Mouse (Mus musculus) megakaryocyte, adult 5-6 weeks (primary cell): ENCODE data around the gene Myo10. TPM values are rescaled to one million over a fixed set of nuclear protein-coding genes. Genes with fewer than 3 reads are reported as not detected.

ENCODE experiments used
- ATAC-seq: 2 replicates; pipeline ENCODE4 v1.8.0; 2016; ENCODE audit warnings: mild to moderate bottlenecking, inconsistent platforms; ENCODE audit not compliant: poor library complexity, severe bottlenecking
- total RNA-seq, 2 experiments: library from RNA; stranded (forward) in 1 of 2; stranded (reverse) in 1 of 2; fragments of 153-499, 151-499 nt in 1 of 2; fragments of 221-1000, 200-1000 nt in 1 of 2; gene quantifications; 2 replicates each; pipeline versions ENCODE4 v1.2.3 to v1.2.4; 2015 to 2017

The Myo10 gene
- total RNA-seq, 2 experiments from 2014 or later: 0.91 to 1.2 TPM

DNA sequence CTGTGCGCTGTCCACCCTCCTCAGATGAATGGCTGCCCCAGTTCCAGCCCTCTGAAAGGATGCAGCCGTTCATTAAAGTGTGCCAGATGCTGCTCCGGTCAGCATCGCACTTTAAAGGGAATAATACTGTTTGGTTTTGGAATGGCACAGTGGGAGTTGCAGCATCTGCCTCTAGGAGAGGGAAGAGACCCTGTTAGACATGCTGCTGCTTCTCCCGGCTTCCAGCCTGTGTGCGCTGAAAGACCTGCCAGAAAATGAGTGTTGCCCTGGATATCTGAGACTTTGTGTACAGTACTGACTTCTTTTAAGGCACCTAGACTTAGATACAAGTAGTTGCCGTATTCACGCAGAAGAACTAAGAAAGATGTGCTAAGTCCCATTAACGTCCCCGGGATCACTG, 135.7 kb downstream of the Myo10 start:
- ATAC-seq: no peak

DNA sequence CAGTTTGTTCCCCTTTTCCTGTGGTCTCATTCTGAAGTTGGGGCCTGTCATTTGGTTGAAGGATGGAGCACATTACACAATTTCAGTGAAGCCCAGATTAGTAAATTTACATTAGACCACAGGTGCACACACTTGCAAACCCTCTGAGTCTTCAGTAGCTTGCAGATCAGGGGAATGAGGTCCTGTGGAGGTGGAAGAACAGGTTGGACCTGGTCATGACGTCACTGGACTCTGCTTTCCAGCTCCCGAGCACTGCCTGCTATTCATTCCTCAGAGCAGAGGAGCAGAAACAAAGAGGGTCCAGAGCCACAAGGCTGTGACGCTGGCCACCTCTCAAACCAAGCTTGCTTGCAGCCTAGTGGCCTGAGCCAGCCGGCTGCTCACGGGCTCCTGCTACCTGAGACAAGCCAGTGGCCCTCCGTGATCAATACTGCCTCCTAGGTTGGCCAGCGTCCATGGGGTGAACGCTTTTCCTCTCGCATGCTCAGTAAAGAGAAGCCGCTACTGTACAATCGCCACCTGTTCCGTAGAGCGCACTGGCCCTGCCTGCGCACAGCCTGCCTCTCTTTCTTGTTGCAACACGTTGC, 136.3 kb downstream of the Myo10 start:
- no peak for ATAC-seq

DNA sequence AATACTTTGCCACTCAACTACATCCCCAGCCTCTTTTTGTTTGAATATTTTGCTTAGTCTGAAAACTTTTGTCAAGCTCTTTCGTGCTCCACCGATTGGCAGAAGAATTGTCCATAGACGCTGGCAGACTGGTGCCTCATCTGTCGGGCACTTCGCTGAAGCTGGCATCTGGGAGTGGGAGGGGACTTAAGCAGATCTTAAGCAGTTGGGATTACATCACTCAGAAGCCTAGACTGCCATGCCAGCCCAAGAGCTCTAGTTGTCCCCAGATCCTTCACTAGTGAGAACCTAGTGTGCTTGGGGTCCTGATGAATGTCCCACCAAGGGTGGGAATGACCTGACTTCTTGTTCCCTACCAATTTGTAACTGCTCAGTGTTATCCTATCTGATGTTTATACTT, 138.0 kb downstream of the Myo10 start:
- ATAC-seq: no peak

DNA sequence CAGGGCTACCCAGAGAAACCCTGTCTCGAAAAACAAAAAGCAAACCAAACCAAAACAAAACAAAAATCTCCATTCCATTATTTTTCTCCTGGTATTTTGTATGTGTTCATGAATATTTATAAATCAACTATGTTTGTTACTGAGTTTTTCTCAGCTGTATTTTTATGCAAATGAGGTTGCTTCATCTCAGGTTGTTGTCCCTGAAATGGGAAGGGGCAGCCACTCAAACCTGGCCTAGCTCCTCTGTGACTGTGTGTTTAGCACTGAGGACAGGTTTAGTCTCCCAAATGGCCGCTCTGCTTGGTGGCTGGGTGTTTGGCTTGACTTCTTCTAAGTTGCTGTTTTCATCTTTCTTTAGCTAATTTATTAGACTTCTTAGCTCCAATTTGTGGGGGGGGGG, 138.7 kb downstream of the Myo10 start:
- ATAC-seq: no peak

DNA sequence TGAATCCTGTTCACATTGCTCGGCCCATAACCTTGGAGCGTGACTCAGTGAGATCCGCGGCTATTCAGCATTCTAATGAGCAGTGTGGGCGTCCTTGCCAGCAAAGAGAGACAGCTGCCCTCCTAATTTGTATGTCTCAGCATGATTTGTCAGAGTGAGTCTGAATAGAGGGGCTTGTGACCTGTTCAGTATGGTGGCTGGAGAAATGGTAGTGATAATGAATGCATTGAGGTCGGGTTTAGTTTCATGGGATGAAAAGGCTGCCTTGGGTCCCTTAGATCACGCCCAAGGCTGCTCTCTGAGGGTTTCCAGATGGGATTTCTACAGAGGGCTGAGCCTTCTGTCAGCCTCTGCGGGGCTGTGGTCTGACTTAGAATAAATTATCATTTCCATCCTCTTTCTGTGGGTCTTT, 139.5 kb downstream of the Myo10 start:
- no peak for ATAC-seq

DNA sequence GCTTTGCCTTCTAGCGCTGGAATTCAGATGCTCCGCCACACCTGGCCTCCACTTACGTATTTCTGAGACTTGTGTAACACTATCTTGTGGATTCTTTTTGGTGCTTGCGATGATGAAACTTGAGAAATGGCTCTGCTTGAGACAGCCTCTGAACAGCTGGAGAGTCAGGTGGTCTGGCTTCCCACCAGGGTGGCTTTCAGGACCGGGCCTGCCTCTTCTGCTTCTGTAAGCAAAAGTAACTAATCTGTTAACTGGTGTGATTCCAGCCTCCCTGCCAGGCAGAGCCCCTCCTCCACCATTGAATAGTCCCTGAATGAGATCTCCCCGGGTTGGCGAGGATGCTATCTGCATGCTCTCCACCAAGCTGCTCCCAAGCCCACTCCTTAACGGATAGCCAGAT, 140.0 kb downstream of the Myo10 start:
- ATAC-seq: no peak

DNA sequence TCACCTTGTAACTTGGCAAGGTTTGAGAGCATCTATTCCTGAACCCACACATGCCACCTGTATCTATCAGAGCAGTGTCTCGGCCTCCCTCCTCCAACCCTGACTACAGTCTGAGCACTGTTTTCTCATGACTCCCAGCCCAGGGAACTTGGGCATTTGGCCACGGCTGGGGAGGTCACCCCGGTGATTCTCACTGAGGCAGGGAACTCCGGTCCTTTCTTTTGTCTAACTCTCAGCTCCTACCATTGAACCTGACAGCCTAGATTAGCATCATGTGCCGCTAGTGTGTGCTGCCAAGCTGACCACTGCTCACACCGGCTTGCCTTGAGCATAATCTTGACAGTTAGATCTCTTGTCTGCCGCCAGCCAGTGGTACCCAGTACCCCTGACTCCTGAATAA, 140.8 kb downstream of the Myo10 start:
- no peak for ATAC-seq

DNA sequence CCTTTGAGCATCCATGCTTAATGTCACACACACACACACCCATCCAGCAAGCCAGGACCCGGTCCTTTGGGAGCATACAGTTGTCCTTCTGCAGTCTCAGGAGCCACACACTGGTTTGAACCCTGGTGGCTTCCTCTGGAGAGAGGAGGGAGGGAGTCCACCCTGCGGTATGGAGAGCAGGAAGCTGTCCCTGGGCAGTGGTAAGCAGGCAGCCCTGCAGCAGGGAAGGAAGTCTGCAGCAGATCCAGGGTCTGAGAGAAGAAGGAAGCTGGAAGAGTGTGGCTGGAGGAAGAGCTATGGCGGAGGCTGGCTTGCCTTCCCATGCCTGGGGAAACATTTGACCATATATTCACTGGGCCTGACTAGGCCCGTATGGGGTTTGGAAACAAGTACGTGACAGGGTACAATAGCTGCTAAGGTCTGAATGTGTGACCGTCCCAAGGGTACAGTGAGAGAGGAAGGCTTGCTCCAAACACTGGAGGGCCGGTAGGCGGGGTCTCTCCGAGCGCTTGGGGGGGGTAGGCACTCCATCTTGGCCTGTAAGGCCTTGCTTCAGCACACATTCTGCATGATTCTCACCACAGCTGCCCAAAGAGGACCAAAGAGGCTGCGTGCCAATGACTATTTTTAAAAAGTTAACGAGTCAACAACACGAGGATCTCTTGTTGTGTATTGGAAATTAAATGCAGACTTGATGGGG, 142.5 kb downstream of the Myo10 start:
- ATAC-seq: no peak

DNA sequence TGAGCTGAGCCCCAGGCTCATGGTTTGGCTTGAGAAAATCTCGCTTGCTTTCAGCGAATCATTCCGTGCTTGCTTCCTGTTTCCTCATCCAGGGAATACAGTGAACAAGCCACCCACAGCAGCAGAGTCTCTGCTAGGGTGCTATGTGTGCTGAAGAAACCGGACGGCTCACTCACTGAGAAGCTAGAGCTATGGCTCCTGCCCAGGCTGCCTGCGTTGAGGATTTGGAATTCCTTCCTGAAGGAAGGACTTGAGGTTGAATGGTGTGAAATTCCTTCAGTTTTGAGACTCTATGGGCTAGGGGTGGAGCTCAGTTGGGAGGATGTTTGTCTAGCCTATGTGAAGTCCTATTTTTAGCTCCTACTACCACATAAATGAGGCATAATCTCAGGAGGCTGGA, 145.5 kb downstream of the Myo10 start:
- ATAC-seq: no peak

DNA sequence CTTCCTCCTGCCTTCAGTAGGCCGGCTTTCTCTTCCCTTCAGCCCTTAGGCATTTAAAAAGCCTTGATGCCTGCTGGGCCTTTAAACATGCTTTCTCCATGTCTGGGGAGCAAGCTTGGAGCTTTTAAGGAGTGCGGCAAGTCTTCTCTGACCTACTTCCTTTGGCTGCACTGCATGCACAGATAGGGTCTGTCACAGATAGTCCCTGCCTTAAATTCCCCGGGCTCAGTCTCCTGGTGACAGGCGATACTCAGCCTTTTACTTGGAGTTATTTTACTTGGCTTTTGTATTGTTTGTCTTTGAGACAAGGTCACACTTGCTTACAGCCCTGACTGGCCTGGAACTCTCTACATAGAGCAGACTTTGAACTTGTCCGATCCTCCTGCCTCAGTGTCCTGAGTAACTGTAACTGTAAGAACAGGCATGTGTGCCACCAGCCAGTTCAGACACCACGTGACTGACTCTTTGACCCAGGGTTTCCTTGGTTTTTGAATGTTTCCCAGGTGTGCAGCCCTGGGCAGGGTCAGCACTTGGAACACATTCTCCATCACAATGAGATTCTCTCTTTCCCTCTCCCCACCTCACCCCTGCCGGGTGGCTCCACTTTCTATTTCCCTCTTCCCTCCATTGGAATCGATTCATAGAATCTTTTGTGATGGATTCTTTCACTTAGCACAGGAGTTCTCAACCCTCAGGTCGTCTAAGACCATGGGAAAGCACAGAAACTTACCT, 147.4 kb downstream of the Myo10 start:
- ATAC-seq: no peak

DNA sequence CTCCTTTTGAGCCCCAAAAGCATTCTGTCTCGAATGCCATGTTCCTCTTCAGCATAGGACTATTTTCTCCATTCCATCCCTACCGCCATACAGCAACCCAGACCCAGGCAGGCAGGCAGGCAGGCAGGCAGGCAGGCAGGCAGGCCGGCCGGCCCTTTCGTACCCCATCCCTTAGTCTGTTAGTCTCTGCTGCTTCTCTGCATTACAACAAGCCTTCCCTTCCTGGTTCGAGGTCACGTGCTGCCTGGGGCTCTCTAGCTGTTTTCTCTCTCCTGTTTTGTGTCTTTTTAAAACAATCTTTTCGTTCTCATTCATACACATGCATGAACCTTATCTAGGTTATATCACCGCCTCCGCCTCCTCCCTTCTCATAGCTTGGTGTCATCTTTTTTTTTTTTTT, 149.5 kb downstream of the Myo10 start:
- ATAC-seq: no peak

DNA sequence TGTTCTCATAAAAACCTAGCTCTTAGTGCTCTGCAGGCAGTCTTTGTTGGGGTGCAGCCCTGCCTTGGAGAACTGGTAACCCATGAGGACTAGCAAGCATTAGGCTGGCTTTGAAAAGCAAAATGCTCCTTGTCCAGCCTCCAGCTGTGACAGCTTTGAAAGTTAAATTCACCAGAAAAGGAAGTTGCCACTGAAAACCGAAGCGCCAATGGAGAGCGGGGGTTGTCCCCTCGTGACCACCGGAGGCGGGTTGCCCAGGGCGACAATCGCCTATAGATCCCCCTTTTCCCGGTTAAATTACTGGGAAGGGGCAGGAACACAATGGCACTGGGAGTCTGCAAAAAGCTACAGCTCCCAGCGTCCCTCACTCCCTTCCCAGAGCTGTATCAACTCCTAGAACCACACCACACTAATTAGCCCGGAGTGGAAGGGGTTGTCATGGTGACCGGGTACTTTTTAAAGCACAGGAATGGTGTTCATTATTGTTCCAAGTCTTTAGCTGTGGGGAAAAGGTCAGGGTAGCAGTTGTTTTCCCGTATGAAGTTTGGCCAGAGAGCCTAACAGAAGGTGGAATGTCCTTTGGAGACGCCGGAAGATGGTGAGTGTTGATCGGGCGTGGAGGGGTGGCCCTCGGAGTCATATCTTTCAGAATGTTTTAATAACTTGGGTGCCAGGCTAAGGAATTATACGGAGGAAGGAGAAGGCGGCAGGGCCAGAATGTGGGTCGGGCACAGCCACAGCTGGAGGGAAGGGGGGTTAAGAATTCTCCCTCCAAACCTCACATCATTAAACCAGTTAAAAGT, 151.6 kb downstream of the Myo10 start:
- peak; percentile 95 for ATAC-seq

DNA sequence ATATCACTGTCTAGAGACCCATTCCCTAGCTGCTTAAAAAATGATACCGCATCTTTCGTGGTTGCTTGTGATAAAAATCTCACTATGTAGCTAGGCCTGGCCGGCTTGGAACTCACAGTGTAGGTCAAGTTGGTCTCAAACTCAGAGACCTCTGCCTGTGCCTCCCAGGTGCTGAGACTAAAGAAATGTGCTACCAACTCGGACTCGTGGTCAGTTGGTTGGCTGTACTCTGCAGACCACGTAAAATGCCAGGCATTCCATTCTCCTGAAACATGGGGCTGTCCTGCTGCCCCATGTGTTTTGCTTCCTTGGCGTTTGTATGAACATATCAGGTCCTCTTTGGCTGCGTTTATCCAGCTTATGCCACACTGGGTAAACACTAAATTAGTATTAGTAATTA, 156.6 kb downstream of the Myo10 start:
- ATAC-seq: no peak

DNA sequence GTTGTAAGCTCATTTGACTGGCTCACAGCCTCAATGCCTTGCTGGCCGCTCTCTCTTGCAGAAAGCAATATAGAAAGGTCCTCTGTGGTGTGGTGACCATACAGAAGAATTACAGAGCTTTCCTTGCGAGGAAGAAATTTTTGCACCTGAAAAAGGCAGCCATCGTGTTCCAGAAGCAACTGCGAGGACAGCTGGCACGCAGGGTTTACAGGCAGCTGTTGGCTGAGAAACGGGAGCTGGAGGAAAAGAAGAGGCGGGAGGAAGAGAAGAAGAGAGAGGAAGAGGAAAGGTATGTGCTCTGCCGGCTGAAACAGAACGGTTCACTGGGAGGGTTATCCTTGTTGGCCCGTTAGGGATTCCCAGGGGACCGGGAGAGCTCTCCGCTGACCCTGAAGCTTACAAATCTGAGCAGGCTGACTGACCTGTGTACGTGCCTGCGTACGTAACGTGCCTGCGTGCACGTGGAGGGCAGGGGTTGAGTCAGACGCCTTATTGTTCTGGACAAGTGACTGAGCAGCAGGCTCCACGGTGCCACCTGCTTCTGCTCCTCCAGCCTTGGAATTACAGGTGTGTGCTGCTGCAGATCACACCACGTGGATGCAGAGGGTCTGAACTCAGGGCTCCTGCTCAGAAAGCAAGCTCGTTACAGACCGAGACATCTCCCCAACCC, 157.3 kb downstream of the Myo10 start:
- ATAC-seq: no peak

DNA sequence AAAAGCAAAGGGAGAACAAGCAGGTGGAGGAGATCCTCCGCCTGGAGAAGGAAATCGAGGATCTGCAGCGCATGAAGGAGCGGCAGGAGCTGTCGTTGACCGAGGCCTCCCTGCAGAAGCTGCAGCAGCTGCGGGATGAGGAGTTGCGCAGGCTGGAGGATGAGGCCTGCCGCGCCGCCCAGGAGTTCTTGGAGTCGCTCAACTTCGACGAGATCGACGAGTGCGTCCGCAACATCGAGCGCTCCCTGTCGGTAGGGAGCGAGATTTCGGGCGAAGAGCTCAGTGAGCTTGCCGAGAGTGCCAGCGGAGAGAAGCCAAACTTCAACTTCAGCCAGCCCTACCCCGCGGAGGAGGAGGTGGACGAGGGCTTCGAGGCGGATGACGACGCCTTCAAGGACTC, 158.7 kb downstream of the Myo10 start:
- ATAC-seq: no peak

DNA sequence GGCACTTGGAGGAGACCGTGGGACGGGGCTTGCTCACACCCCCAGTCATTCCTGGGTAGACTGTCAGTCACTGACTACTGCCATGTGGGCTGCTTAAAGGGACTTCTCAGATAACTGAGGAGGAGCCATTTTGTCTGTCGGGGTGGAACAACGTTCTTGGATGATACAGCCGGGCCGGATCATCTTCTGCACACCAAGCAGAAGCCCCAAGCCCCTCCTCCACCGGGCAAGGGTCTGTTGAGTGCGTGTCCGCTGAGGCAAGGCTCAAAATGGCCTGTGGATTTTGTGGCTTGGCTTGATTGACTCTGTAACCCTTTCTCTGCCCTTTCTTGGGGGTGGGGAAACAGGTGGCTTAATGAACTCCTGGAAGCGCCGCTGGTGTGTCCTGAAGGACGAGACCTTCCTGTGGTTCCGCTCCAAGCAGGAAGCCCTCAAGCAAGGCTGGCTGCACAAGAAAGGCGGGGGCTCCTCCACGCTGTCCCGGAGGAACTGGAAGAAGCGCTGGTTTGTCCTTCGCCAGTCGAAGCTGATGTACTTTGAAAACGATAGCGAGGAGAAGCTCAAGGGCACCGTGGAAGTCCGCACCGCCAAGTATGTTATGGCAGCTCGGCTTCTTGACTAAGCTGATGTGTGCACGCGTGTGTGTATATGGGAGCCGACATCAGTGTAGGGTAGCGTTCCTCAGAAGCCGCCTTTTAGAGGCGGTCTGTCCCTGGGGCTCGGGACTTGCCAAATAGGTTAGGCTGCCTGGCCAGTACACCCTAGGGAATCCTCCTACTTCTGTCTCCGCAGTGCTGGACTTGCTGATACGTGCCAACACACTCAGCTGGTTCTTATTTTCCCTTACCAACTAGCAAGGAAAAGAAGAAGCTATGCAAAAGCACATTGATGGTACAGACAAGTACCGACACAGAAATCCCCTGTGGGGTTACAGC, 163.4 kb downstream of the Myo10 start:
- no peak for ATAC-seq

DNA sequence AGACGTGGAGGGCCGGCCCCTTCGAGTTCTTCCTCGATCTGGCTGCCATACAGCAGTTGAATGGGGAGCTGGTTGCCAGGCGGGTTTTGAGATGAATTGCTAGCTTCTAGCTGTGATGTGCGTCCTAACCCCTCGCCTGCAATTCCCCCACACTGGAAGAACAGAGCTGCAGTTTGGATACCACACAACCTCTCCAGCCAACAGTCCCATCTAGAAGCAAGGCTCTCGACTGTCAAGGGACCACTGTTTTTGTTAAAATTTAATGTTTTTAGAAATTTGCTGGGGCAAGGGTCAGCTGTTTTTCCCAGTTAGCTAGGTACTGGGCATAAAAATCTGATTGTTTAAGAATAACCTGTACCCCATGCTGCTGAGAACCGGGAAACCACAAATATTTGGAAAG, 165.1 kb downstream of the Myo10 start:
- no peak for ATAC-seq

DNA sequence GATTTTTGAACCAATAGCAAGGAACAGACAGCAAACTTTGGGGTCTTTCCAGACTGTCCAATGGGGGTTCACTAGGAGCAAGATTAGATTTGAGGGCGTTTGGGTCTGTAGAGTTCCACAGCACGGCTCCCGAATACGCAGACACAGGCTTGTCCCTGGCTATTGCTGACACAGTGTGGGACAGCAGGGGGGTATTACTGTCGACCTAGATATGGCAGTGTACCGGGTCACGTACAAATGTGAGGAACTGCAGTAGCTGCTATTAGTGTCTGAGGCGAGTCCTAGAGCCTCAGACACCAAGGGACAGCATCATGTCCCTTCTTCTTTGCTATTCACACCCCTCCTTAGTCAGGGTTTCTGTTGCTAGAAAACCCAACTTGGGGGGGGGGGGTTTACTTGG, 165.6 kb downstream of the Myo10 start:
- ATAC-seq: no peak

DNA sequence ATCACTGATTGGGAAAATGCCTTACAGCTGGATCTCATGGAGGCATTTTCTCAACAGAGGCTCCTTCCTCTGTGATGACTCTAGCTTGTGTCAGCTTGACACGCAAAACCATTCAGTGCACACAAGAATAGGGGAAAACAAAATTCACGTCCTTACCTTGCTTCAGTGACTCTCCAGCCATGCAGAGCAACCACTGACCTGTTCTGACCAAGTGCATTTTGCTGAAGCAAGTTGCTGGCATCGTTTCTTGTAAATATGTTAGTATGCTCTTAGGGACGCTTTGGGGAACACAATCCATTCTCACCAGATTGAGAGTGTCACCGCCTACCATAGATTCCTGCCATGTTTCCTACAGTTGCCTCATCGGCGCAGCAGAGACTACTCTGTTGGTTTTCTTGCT, 166.2 kb downstream of the Myo10 start:
- ATAC-seq: no peak

DNA sequence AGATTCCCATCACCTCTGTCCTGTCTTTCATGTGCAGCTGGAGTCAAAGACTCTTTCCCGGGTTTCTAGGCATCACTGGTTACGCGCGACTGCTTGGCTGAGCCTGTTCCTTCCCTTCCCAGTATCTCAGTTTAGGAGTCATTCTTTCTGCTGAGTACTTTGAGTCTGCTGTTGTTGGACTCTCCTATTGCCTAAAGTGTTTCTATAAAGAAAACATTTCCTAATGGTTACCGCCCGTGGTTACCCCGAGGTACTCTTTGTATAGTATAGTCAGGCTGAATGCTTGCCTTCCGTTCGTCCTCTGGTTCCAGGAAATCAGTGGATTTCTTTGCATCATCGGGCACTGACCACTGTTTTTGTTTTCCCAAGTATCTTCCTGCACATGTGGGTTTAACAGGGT, 166.9 kb downstream of the Myo10 start:
- ATAC-seq: no peak
